Mouse (Mus musculus) limb, embryonic 10.5 days (tissue): ENCODE results near the gene C1qtnf6. TPM values are rescaled to one million over a fixed set of nuclear protein-coding genes. Genes with fewer than 3 reads are reported as not detected.

Experiments used
- DNase-seq: peaks from one replicate; pipeline ENCODE4 v3.0.0-alpha.2; 2017; ENCODE audit warnings: low spot score
- H3K27ac ChIP-seq: fragments of 300-500 bp; sonication (generic); 2 replicates; pipeline ENCODE4 v1.5.1; 2016; ENCODE audit warnings: mild to moderate bottlenecking
- H3K27me3 ChIP-seq: fragments of 300-500 bp; sonication (generic); 2 replicates; pipeline ENCODE4 v1.6.1; 2016; ENCODE audit warnings: low read depth, mild to moderate bottlenecking; ENCODE audit not compliant: poor library complexity, severe bottlenecking
- H3K36me3 ChIP-seq: fragments of 300-500 bp; sonication (generic); 2 replicates; pipeline ENCODE4 v1.6.1; 2016; ENCODE audit warnings: mild to moderate bottlenecking, moderate library complexity
- H3K4me1 ChIP-seq: fragments of 300-500 bp; sonication (generic); 2 replicates; pipeline ENCODE4 v1.6.1; 2016
- H3K4me3 ChIP-seq: fragments of 300-500 bp; sonication (generic); 2 replicates; pipeline ENCODE4 v1.5.1; 2016; ENCODE audit warnings: mild to moderate bottlenecking, moderate library complexity
- H3K9me3 ChIP-seq: fragments of 300-500 bp; sonication (generic); replicated peaks from 2 replicates; pipeline ENCODE4 v1.6.1; 2016; ENCODE audit warnings: mild to moderate bottlenecking
- WGBS: fragments of 180-500 bp; shearing (Covaris S2); methylation state at CpG from one replicate; pipeline ENCODE4 v1.1.7; 2016; 5-methylcytosine and 5-hydroxymethylcytosine counted together
- polyA plus RNA-seq: library from polyadenylated mRNA; unstranded; fragments of >200 nt; fragmentation: Nextera tagmentation; extraction: Ambion mirVana; gene quantifications from 2 replicates; pipeline ENCODE4 v1.2.1, GENCODE M21; 2016

C1qtnf6 gene
- polyA plus RNA-seq = 10.9 and 14.6 TPM in 2 replicates

DNA sequence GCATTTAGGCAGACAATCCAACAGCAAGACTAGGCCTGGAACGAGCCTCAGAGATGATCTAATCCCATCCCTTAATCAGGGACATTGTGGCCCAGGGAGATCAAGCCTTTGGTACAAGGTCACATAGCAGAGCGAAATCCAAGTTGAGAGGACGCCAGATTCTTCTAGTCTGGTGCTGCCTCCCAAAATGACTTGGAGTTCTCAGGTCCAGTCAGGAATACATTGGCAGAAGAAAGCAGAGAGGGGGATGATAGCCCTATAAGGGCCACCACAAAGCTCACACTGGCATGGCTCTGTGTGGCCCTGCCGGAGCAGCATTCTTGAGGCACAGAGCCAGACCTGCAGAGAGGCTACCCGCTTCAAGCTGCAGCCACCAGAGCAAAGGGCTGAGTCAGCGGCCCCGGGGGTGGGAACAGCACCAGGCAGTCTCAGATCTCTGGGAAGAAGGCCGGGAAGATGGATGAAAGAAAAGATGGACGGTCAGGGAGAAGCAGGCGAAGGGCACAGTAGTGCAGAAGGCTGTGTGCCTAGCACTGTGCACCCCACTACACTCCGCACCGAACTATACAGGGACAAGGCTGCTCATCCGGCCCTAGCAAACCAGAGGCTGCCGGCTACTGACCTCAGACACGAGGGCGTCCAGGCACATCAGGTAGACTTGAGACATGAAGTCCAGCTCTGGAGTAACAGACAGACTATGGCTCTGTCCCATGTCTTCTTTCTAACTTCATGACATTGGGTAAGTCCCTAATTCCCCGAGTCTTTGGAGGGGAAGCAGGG, at the start of gene C1qtnf6:
C1qtnf6 (minus strand) TSS at position 746 of the 780 bp plus-strand sequence.
- Histone ChIP-seq H3K4me3 (peak within 1 kb of the TSS; percentile 54), H3K4me1 (peaks cover 45% of the 10 kb centered on the region), H3K27me3 (peaks cover 12% of the 10 kb centered on the region), H3K27ac (peak within 1 kb of the TSS; percentile 86), H3K36me3 (no peaks in the 10 kb centered on the region), H3K9me3 (no peaks in the 10 kb centered on the region)
- DNase-seq = no peak
- WGBS = 68% methylated on average over 17 of the region's 17 CpGs

DNA sequence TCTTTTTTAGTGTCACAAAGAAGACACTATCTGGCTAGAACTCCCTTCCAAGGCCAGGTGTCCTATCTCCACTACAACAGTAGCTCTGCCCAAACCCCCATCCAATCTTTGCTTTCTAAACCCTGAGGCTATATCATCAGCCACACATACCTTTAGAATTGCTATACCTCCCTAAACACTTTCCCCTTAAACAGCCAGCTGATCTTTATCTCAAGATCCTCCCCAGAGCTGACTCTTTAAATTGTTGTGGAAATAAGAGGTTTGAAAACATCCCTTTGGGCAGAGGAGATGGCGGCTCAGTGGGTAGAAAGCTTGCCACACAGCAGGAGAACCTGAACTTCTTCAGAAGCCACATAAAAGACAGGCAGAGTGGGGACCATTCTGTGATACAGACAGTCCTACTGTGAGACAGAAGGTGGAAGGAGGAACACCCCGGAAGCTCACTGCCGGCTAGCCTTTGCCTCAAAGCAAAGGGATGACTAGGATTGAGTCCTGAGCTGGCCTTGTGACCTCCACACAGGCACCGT, 45.1 kb upstream of the C1qtnf6 start:
- DNase-seq = no peak
- no peak overlapping the region for H3K27ac ChIP-seq
- no peak overlapping the region for H3K4me3 ChIP-seq
- WGBS = 56% methylated on average over 4 of the region's 4 CpGs
- H3K4me1 ChIP-seq = peaks cover 19% of the 10 kb centered on the region
- H3K36me3 ChIP-seq = no peaks in the 10 kb centered on the region
- H3K27me3 ChIP-seq = peaks cover 13% of the 10 kb centered on the region; the same call in 1 of the 2 replicates
- no peaks in the 10 kb centered on the region for H3K9me3 ChIP-seq

GRCm38 (mm10) chr15:78572658-78573397, 41.6 kb upstream of the C1qtnf6 start, which contains the start of gene Rac2:
Gene Rac2, minus strand, starts transcription at chr15:78572783.
- H3K27ac ChIP-seq = peak within 1 kb of the TSS; percentile 6; the same call in 1 of the 2 replicates
- H3K27me3 ChIP-seq = no peaks in the 10 kb centered on the region
- H3K4me3 ChIP-seq = no peak within 1 kb of the TSS
- no peaks in the 10 kb centered on the region for H3K9me3 ChIP-seq
- no peaks in the 10 kb centered on the region for H3K36me3 ChIP-seq
- H3K4me1 ChIP-seq = no peaks in the 10 kb centered on the region
- 77% methylated on average over 8 of the region's 8 CpGs for WGBS
- no peak for DNase-seq

DNA sequence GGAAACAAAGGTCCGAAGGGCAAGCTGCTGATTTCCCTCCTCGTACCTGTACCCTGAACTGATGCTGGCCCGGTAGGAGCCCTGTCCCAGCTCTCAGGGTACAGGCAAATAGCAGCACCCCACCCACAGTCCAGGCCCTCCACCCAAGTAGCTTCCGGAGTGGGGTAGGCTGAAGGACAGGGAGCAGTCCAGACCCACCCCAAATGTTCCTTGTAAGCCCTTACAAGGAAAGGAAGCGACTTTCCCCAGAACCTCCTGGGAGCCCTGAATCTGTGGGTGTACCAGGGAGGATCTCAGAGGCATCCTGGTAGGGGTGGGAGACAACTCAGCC, 41.0 kb upstream of the C1qtnf6 start:
- Histone ChIP-seq H3K9me3 (no peaks in the 10 kb centered on the region), H3K27me3 (no peaks in the 10 kb centered on the region), H3K4me1 (no peaks in the 10 kb centered on the region), H3K4me3 (no peak overlapping the region), H3K36me3 (no peaks in the 10 kb centered on the region), H3K27ac (peak overlapping the region; percentile 6; the same call in 1 of the 2 replicates)
- WGBS = 85% methylated on average over 5 of the region's 5 CpGs
- no peak for DNase-seq

DNA sequence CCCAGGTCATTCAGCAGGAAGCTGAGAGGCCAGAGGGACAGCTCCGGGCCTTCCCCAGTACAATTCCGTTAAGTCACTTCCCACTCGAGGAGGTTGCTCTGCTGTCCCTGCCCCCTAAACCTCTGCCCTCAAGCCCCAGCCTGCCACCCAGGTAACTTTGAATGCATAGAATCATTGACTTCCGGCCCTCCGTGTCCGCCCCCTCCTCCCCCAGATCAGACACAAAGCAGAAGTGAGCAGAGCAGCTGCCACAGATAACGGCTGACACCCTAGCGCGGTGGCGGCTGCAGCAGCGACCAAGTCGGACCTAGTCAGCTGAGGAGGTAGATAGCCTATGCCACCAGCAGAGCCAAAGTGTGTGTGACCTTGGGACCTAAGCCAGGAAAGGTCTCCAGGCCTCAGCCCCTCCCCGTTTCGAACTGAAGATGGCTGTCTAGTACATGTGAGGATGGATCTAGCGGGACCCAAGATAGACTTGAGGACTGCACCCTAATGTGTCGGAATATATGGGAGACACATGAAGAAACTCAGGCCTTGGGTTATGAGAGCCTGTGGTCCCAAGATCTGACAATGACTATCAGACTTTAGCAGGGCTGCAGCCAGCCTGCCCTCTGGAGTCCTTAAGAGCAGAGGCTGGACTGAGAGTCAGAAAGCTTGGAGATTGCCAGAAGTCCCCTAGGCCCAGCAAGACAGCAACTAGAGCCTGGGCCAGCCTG, 40.5 kb upstream of the C1qtnf6 start:
- Histone ChIP-seq H3K27me3 (no peaks in the 10 kb centered on the region), H3K27ac (0 out of 2 replicates have a peak overlapping the region, but pooled peaks have one; percentile 6), H3K4me3 (no peak overlapping the region), H3K9me3 (no peaks in the 10 kb centered on the region), H3K36me3 (no peaks in the 10 kb centered on the region), H3K4me1 (no peaks in the 10 kb centered on the region)
- DNase-seq = no peak
- 64% methylated on average over 16 of the region's 16 CpGs for WGBS

DNA sequence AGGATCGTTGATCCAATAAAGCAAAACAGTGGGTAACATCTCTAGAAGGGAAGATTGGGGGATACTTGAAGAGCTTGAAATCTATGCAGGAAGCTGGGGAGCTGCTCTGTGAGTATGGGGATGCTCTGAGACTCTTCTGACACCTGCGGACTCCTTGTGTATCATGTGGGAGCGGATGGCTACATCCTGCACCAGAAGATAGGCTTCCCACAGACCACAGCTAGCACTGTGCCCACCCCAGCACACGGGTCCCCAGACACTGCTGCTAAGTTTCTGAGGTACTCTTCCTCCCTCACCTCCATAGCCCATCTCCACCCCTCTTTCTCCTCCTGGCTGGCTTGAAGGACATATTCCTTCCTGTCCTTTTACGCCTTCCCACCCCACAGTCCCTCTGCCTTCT, 39.0 kb upstream of the C1qtnf6 start:
- no peak for DNase-seq
- Histone ChIP-seq H3K27ac (no peak overlapping the region), H3K27me3 (no peaks in the 10 kb centered on the region), H3K4me1 (no peaks in the 10 kb centered on the region), H3K4me3 (no peak overlapping the region), H3K36me3 (no peaks in the 10 kb centered on the region), H3K9me3 (no peaks in the 10 kb centered on the region)
- WGBS = 93% methylated on average over 5 of the region's 5 CpGs

DNA sequence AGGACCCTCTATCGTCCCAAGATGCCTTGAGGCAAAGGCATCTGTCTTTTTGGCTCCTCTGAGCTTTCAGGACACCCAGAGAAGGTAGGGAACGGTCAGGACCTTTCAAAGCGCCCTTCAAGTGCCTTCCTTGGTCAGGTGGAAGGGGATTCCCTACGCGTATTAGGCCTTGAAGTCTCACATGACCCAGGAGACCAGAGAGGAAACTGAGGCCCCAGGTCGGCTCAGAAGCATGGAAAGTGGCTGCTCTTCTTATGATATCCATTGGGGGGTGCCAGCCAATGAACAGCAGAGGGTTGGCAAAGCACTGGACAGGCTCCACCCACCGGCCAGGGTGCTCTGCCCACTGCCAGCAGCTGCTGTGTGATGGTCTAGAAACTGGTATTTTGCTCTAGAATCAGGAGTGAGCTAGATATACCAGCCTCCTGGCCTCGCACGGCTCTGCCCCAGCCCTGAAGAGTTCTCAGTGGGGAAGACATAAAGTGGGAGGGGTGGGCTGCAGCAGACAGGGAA, 36.4 kb upstream of the C1qtnf6 start:
- Histone ChIP-seq H3K4me3 (no peak overlapping the region), H3K27ac (no peak overlapping the region), H3K27me3 (no peaks in the 10 kb centered on the region), H3K4me1 (no peaks in the 10 kb centered on the region), H3K36me3 (no peaks in the 10 kb centered on the region), H3K9me3 (no peaks in the 10 kb centered on the region)
- WGBS = 72% methylated on average over 9 of the region's 9 CpGs
- DNase-seq = no peak

GRCm38 (mm10) chr15:78564764-78565435, 33.7 kb upstream of the C1qtnf6 start:
- Histone ChIP-seq H3K27me3 (no peaks in the 10 kb centered on the region), H3K36me3 (no peaks in the 10 kb centered on the region), H3K4me1 (no peaks in the 10 kb centered on the region), H3K27ac (0 out of 2 replicates have a peak overlapping the region, but pooled peaks have one; percentile 32), H3K4me3 (no peak overlapping the region), H3K9me3 (no peaks in the 10 kb centered on the region)
- DNase-seq = no peak
- 77% methylated on average over 11 of the region's 11 CpGs for WGBS

GRCm38 (mm10) chr15:78563937-78564336, 32.7 kb upstream of the C1qtnf6 start:
- H3K27me3 ChIP-seq = no peaks in the 10 kb centered on the region
- H3K4me3 ChIP-seq = no peak overlapping the region
- no peak overlapping the region for H3K27ac ChIP-seq
- WGBS = 80% methylated on average over 5 of the region's 5 CpGs
- no peaks in the 10 kb centered on the region for H3K9me3 ChIP-seq
- H3K4me1 ChIP-seq = no peaks in the 10 kb centered on the region
- H3K36me3 ChIP-seq = no peaks in the 10 kb centered on the region
- no peak for DNase-seq

- Histone ChIP-seq H3K36me3 (no peaks in the 10 kb centered on the region), H3K4me3 (no peak overlapping the region), H3K9me3 (no peaks in the 10 kb centered on the region), H3K27ac (no peak overlapping the region), H3K27me3 (no peaks in the 10 kb centered on the region), H3K4me1 (0 out of 2 replicates have a peak, but pooled peaks cover 4% of the 10 kb centered on the region)
- DNase-seq = no peak
- 92% methylated on average over 3 of the region's 3 CpGs for WGBS
These were observed 32.1 kb upstream of the C1qtnf6 start for GRCm38 (mm10) chr15:78563344-78563743.

DNA sequence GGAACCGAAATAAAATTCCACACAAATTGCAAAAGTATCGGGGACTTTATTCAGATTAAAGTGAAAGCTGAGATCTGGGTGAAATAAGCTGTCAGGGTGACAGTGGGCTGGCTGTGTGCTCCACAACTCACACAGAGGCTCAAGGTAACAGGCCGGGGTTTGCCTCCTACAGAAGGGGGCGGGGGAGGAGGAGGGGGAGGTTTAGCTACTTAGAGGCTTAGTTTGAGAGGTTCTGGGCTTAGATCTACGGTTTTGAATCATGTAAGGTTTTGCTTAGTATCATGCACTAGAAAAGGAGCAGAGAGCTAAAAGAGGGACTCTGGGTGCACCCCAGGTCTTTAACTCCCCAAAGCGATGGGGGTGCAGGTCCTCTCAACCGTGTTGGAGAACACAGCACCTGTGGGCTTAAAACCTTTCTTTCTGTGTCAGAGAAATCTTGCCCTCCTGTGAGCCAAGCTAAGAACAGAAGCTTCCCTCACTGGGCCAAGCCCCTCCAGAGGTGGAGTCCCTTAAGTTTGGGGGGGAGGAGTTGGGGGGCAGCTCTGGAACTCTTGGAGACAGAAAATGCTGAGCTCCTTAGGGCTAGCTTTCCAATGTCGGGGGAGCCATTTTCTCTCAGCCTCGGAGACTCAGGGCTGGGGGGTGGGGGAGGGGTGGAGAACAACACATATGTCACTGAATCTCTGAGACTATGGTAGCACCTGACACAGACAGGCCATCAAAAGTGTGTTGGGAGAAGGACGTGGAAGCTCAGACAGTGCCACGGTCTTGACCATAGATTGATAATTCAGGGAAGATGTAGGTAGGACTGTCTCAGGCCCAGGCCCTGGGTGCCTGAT, 28.1 kb upstream of the C1qtnf6 start:
- Histone ChIP-seq H3K27me3 (no peaks in the 10 kb centered on the region), H3K9me3 (no peaks in the 10 kb centered on the region), H3K27ac (no peak overlapping the region), H3K36me3 (no peaks in the 10 kb centered on the region), H3K4me1 (0 out of 2 replicates have a peak, but pooled peaks cover 10% of the 10 kb centered on the region), H3K4me3 (no peak overlapping the region)
- no peak for DNase-seq
- WGBS = 64% methylated on average over 11 of the region's 11 CpGs
